Mouse (Mus musculus) cerebellum, adult 11 months (tissue): Measurements from ENCODE around the gene Gm20929.
"Not testable (repeated sequence)": the region's sequence is repeated elsewhere in the genome, so short reads cannot be mapped to it uniquely, and the experiment has no call there.

Experiments
- DNase-seq: peaks from one replicate; pipeline ENCODE4 v3.0.0; 2022

The Gm20929 gene

GRCm38 (mm10) chrY:53843649-53844048 lies at the start of gene Gm20929:
Gene Gm20929 (plus strand): TSS chrY:53843949.
- DNase-seq = not testable (repeated sequence)
